Mouse (Mus musculus) mesoderm, embryonic 11.5 days (tissue): Measurements from ENCODE around the gene Zic2.

ENCODE experiments used
- DNase-seq: peaks from one replicate; pipeline ENCODE4 v3.0.0-alpha.2; 2012; ENCODE audit warnings: low read depth, low spot score

The Zic2 gene

DNA sequence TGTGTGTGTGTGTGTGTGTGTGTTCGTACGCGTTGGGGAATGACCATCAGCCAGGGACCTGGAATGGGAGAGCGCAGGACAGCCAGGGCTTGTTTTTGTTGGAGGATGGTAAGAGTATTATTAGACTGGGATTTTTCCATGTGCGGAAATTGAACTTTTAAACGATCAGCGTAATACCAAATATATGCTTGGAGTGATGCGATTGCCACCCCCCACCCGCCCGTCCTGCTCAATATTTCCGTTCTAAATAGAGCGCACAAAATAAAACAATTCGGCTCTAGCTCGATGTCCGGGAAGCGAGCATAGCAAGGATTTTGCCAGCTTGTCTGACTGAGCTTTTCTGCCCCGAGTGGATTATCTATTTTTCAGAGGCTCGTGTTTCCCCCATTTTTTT, 1.6 kb downstream of the Zic2 start:
- DNase-seq, result peak; percentile 4

DNA sequence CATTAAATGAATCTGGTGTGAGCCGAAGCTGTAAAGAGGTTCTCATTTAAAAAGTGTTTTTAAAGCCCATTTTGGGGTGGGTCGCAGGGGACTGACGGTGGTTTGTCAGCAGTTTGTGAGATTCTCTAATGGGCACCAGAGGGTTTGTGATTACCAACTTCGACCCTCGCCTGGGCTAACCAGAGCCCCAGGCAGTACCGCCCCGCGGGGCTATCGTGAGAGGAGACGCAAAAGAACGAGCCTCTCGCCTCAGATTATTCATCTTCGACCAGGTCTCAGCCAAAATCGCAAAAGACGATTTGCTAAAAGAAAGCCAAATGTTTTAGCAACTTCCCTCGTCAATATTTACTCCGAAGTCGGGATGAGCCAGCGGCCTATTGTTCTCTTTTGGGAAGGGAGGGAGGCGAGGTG, 2.0 kb downstream of the Zic2 start:
- DNase-seq, result peak; percentile 31

GRCm38 (mm10) chr14:122477971-122478573, 2.8 kb downstream of the Zic2 start:
- no peak for DNase-seq

- peak; percentile 48 for DNase-seq
Observed at GRCm38 (mm10) chr14:122478574-122479011, 3.4 kb downstream of the Zic2 start.

- peak; percentile 22 for DNase-seq
Observed at GRCm38 (mm10) chr14:122479461-122480109, 4.3 kb downstream of the Zic2 start.

GRCm38 (mm10) chr14:122480355-122480754, 5.1 kb downstream of the Zic2 start:
- peak; percentile 39 for DNase-seq

DNA sequence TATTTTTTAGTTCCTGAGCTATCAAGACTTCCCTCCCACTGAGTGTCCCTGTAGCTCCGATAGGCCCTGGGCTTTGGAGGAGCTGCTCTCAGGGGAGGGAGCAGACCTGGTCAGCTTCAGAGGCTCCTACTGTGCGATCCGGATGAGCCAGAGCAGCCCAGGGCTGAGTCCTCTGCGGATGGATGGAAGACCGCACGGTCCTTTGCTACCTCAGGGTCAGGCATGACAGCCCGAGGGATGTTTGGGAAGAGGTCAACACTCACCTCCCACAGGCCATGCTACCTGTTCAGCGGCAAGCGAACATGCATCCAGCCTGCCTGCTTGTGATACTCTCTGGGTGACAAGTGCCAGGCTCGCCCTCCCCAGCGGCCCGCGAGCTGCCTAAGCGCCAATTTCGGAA, 5.9 kb downstream of the Zic2 start:
- no peak for DNase-seq

- DNase-seq, result no peak
Observed at GRCm38 (mm10) chr14:122482081-122483023, 7.1 kb downstream of the Zic2 start.

DNA sequence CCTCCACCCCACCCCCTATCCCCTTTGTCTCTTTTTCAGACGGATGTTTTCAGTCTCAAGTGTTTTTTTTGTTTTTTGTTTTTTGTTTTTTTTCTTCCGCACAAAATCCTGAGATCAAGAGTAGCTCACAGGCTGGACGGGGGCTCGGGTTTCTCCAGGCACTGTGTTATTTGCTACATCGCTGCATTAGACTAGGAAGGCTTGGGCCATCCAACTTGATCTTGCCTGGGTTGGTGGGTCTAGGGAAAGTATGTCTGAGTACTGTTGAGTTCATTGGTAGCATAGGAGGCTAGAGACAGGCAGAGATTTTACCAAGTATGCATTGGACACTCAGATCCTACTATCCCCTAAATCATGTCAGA, 7.8 kb downstream of the Zic2 start:
- DNase-seq, result no peak

GRCm38 (mm10) chr14:122483556-122484421, 8.6 kb downstream of the Zic2 start:
- no peak for DNase-seq

DNA sequence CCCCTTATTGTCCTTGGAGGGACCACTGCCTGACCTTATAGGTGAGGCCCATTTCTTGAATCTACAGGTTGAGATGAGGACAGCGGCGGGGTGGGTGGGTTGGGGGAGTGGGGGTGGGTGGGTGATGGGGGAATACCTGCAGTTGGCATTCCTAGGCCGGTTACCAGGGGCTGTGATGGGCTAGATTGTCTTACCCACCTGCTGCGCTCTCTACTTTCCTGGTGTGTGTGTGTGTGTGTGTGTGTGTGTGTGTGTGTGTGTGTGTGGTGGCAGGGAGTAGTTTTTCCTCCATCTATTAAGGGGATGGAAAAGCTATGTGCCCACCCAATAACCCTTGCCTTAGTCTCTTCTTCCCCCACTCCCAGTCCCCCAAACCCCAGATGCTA, 9.2 kb downstream of the Zic2 start:
- no peak for DNase-seq

GRCm38 (mm10) chr14:122484844-122485551, 9.8 kb downstream of the Zic2 start:
- DNase-seq, result peak; percentile 27

DNA sequence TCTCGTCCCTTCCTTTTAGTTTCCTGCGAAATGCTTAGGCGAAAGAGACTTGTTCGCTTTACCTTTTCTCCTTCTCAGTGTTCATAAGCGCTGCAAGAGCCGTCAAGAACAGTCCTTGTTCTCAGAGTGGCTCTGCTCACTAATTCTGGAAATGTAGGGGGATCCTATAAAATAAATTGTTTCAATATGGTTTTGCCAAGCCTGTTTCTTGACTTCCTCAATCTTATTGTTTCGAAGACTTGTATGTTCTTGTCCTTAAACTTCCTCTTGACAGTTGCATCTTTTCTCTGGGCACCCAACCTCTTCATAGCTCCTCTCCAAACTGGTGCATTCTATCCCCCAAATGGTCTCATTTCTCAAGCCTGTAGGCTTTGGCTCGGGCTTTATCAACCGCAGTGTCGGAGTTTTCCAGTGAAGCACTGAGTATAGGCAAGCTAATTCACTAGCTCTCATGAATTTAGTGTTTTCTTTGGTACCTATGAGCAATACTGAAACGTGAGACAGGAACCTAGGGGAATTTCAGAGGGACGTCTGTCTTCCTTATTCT, 10.5 kb downstream of the Zic2 start:
- no peak for DNase-seq

GRCm38 (mm10) chr14:122486611-122487010, 11.4 kb downstream of the Zic2 start:
- no peak for DNase-seq

- no peak for DNase-seq
Observed at GRCm38 (mm10) chr14:122487366-122487765, 12.1 kb downstream of the Zic2 start.

DNA sequence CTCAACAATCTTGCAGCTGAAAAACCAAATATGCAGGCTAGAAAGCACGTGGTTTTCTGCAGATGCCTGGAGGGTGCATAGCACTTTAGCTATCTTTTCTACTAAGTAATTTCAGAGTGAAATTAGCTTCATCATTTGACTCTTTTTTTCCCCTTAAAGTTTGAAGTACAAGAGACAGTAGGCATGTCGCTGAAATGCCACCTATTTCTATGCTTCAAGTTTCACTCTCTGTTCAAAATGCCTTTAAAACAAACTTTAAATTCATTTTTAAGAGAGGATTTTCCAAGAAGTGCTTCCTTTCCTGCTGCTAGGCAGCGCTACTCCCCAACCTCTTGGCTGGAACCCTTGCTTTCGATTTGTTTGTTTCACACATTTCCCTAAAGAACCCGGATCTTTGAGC, 13.8 kb downstream of the Zic2 start:
- DNase-seq, result no peak

DNA sequence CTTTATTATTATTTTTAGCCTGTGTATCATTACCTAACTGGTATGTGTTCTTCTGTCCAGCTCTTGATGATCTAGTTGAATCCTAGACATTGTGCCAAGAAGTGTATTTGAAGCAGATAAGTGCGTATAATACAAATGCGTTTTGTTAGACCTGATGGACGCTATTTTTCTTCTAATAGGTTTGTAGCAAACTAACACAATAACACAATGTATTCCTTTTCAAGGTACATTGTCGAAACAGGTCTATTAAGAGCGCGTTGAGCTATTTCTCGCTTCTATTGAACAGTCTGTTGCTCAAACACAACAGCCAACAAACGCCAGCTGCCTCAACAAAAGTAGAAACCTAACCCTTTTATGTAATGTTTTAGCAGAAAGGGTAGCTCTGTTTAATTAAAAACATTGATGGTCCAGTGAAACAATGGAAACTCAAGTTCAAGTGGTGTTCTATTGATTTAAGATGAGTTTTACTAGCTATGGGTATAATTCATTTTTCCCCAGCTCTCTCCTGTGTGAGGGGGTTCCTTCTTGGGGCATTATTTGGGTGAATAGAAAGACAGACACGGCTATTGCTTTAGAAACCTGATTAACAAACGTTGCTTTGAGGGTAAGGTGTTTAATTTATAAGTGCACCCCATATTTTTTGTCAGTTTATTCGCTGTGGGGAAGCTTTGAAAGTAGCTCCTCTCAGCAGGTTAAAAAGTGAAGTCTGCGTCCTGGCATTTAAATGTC, 14.6 kb downstream of the Zic2 start:
- no peak for DNase-seq

DNA sequence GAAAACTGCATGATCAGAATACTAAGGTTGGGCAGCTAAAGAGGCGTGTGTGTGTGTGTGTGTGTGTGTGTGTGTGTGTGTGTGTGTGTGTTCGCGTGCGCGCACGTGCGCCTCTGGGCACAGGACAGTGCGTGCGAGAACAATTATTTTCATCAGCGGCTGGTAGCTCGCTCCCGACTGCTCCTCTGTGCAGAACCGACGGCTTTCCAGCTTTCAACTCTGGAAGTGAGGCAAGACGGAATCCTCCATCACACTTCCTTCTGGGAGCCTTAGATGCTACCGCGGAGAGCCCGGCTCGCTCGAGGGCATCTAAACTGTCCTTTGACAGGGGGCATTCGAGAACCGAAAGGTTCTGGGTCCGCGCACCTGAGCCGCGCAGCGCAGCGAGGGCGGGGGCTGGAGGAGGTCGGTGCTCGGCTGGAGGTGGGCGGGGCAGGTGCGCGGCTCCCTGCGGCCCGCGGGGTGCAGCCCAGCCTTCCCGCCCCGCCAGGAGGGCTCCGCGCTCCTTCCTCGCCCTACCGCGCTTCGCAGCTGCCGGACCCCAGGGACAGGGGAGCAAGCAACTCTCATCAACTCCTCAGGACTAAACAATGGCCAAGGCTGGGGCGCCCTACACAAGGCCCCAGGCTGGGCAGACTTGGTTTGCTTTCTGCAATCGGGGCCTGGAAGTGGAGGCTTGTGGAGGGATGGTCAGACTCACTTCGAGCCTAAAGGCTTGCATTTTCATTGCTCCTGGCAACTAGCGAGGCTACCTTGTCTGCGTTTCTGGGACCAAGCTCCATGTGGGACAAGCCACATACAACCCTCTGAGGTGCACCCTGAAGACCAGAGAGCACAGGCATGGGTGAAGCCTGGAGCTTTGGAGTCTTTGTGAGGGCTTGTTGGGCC, 15.4 kb downstream of the Zic2 start, which contains the start of gene Gm10837:
Gm10837 (plus strand) TSS at position 146 of the 888 bp plus-strand sequence.
- no peak for DNase-seq

GRCm38 (mm10) chr14:122491521-122491920, 16.3 kb downstream of the Zic2 start:
- DNase-seq, result no peak
